Comparison of ENCODE assay signal across 8 mouse cellular contexts in genomic region chr17:87107623-87108221, GRCm38 (mm10). TPM values are rescaled to one million over a fixed set of nuclear protein-coding genes. Genes with fewer than 3 reads are reported as not detected.
DNase-seq lines count a peak whose midpoint lies in the region; ATAC-seq lines count a peak whose summit lies in the region.

Gene Socs5 (plus strand): TSS chr17:87107679.

- no peaks in the 10 kb centered on the region for H3K9me3 ChIP-seq in neural tube, embryonic 11.5 days (ENCODE audit: control insufficient read depth, low read length)
- H3K9me3 ChIP-seq in embryonic facial prominence, embryonic 14.5 days (ENCODE audit: control insufficient read depth, low read length), result no peaks in the 10 kb centered on the region
- no peaks in the 10 kb centered on the region for H3K9me3 ChIP-seq in heart, embryonic 14.5 days (ENCODE audit: control insufficient read depth, low read length)
- no peaks in the 10 kb centered on the region for H3K9me3 ChIP-seq in midbrain, embryonic 11.5 days (ENCODE audit: control insufficient read depth, low read length)

- peak; percentile 85 for ATAC-seq in neural tube, embryonic 11.5 days (ENCODE audit: insufficient read depth, low FRiP score, low TSS enrichment)
- peak; percentile 83 for ATAC-seq in embryonic facial prominence, embryonic 14.5 days (ENCODE audit: low read depth)
- ATAC-seq in heart, embryonic 14.5 days (ENCODE audit: insufficient number of reproducible peaks, insufficient read depth, low FRiP score, low read depth), result peak; percentile 73; the same call in 1 of the 2 replicates
- peak; percentile 87 for ATAC-seq in midbrain, embryonic 11.5 days (ENCODE audit: low FRiP score)

- peak within 1 kb of the TSS; percentile 88 for H3K27ac ChIP-seq in neural tube, embryonic 11.5 days (ENCODE audit: low read depth, low read length)
- H3K27ac ChIP-seq in embryonic facial prominence, embryonic 14.5 days (replicated peaks; ENCODE audit: low read depth, low read length), result peak within 1 kb of the TSS; percentile 85
- H3K27ac ChIP-seq in heart, embryonic 14.5 days (replicated peaks in 1 of 2; ENCODE audit: control insufficient read depth in 1 of 2, insufficient read depth in 1 of 2, low read depth in 2 of 2, low read length in 2 of 2), result peak within 1 kb of the TSS; percentile 78 to 90
- peak within 1 kb of the TSS; percentile 72 for H3K27ac ChIP-seq in midbrain, embryonic 11.5 days (ENCODE audit: low read depth, low read length)

- peak within 1 kb of the TSS; percentile 92 for H3K4me3 ChIP-seq in neural tube, embryonic 11.5 days (ENCODE audit: low read depth, low read length)
- peak within 1 kb of the TSS; percentile 75 for H3K4me3 ChIP-seq in embryonic facial prominence, embryonic 14.5 days (ENCODE audit: low read depth, low read length)
- H3K4me3 ChIP-seq in heart, embryonic 14.5 days (ENCODE audit: control insufficient read depth in 1 of 2, insufficient read depth in 1 of 2, low read depth in 1 of 2, low read length in 2 of 2), result peak within 1 kb of the TSS; percentile 86 to 97
- H3K4me3 ChIP-seq in midbrain, embryonic 11.5 days (ENCODE audit: low read depth, low read length), result peak within 1 kb of the TSS; percentile 85

- H3K4me2 ChIP-seq in neural tube, embryonic 11.5 days (ENCODE audit: low read depth), result peak within 1 kb of the TSS; percentile 84
- H3K4me2 ChIP-seq in embryonic facial prominence, embryonic 14.5 days (ENCODE audit: low read depth, low read length), result peak within 1 kb of the TSS; percentile 83
- H3K4me2 ChIP-seq in heart, embryonic 14.5 days (ENCODE audit: low read length), result peak within 1 kb of the TSS; percentile 74
- H3K4me2 ChIP-seq in midbrain, embryonic 11.5 days, result peak within 1 kb of the TSS; percentile 77

- no peaks in the 10 kb centered on the region for H3K36me3 ChIP-seq in neural tube, embryonic 11.5 days (ENCODE audit: control insufficient read depth, insufficient read depth, low read length)
- H3K36me3 ChIP-seq in embryonic facial prominence, embryonic 14.5 days (ENCODE audit: control insufficient read depth, insufficient read depth, low read length), result no peaks in the 10 kb centered on the region
- H3K36me3 ChIP-seq in heart, embryonic 14.5 days (ENCODE audit: control insufficient read depth, insufficient read depth, low read length), result no peaks in the 10 kb centered on the region
- H3K36me3 ChIP-seq in midbrain, embryonic 11.5 days (ENCODE audit: control insufficient read depth, insufficient read depth, low read length), result no peaks in the 10 kb centered on the region

- peaks cover 6% of the 10 kb centered on the region for H3K4me1 ChIP-seq in neural tube, embryonic 11.5 days (ENCODE audit: control insufficient read depth, insufficient read depth, low read length)
- peaks cover 20% of the 10 kb centered on the region for H3K4me1 ChIP-seq in embryonic facial prominence, embryonic 14.5 days (ENCODE audit: control insufficient read depth, insufficient read depth, low read length)
- peaks cover 3 to 23% of the 10 kb centered on the region in 2 experiments; a peak in 3 of 4 replicates for H3K4me1 ChIP-seq in heart, embryonic 14.5 days (ENCODE audit: control insufficient read depth in 2 of 2, insufficient read depth in 2 of 2, low read length in 2 of 2)
- H3K4me1 ChIP-seq in midbrain, embryonic 11.5 days (ENCODE audit: control insufficient read depth, insufficient read depth, low read length), result peaks cover 2% of the 10 kb centered on the region; the same call in 1 of the 2 replicates

- under 1% methylated on average over 57 of the region's 73 CpGs for WGBS in neural tube, embryonic 11.5 days
- 0% methylated on average over 28 of the region's 73 CpGs for WGBS in embryonic facial prominence, embryonic 14.5 days
- under 1% methylated on average over 61 of the region's 73 CpGs for WGBS in heart, embryonic 14.5 days
- WGBS in midbrain, embryonic 11.5 days, result under 1% methylated on average over 48 of the region's 73 CpGs

- H3K27me3 ChIP-seq in neural tube, embryonic 11.5 days (ENCODE audit: control insufficient read depth, insufficient read depth, low read length), result no peaks in the 10 kb centered on the region
- no peaks in the 10 kb centered on the region for H3K27me3 ChIP-seq in embryonic facial prominence, embryonic 14.5 days (replicated peaks; ENCODE audit: control insufficient read depth, insufficient read depth, low read length)
- no peaks in the 10 kb centered on the region for H3K27me3 ChIP-seq in heart, embryonic 14.5 days (ENCODE audit: control insufficient read depth, insufficient read depth, low read length)
- H3K27me3 ChIP-seq in midbrain, embryonic 11.5 days (ENCODE audit: control insufficient read depth, insufficient read depth, low read length), result no peaks in the 10 kb centered on the region

- no peak for DNase-seq in neural tube, embryonic 11.5 days (ENCODE audit: low spot score)
- no peak for DNase-seq in neural tube, embryonic 10.5 days (ENCODE audit: extremely low spot score, low spot score)
- peak; percentile 66 for DNase-seq in ZHBTc4 (ENCODE audit: low read depth, low spot score)
- DNase-seq in embryonic facial prominence, embryonic 14.5 days (ENCODE audit: low spot score), result peak; percentile 31
- peak; percentile 64 for DNase-seq in layer of hippocampus, postnatal 36 days
- peak; percentile 95 for DNase-seq in midbrain, embryonic 11.5 days (ENCODE audit: low spot score, missing footprints)
- no peak for DNase-seq in c-Kit-positive CD71-positive TER-119-positive erythroid progenitor cells, embryonic 14.5 days (ENCODE audit: low spot score)

- peak within 1 kb of the TSS; percentile 82 for H3K9ac ChIP-seq in neural tube, embryonic 11.5 days (ENCODE audit: low read length)
- H3K9ac ChIP-seq in embryonic facial prominence, embryonic 14.5 days (ENCODE audit: low read depth, low read length), result peak within 1 kb of the TSS; percentile 91
- H3K9ac ChIP-seq in heart, embryonic 14.5 days (ENCODE audit: low read length), result peak within 1 kb of the TSS; percentile 84
- peak within 1 kb of the TSS; percentile 80 for H3K9ac ChIP-seq in midbrain, embryonic 11.5 days (ENCODE audit: low read length)

RNA-seq across cellular contexts. Expression of gene Socs5, which starts in this region (rescaled TPM):
- polyA plus RNA-seq in neural tube, embryonic 11.5 days (2014; fragmentation: Nextera tagmentation; extraction: Ambion mirVana), result 15.4 and 16.8 TPM in 2 replicates
- 24.1 and 28.2 TPM in 2 replicates for polyA plus RNA-seq in embryonic facial prominence, embryonic 14.5 days (2014; fragmentation: Nextera tagmentation; extraction: Ambion mirVana)
- 14.4 and 15.6 TPM in 2 replicates for polyA plus RNA-seq in heart, embryonic 14.5 days (2014; fragmentation: Nextera tagmentation; extraction: Ambion mirVana)
- total RNA-seq in layer of hippocampus, postnatal 36 days (2021), result 100 to 1,000 TPM; 102 to 112 TPM
- 13.0 and 15.5 TPM in 2 replicates for polyA plus RNA-seq in midbrain, embryonic 11.5 days (2014; fragmentation: Nextera tagmentation; extraction: Ambion mirVana)

Comparison
In these comparisons a context has a peak if more than half of its experiments do, and no peak if none do; other contexts are left out.
1. DNase-seq: peak in ZHBTc4 (single experiment), embryonic facial prominence, embryonic 14.5 days (single experiment), layer of hippocampus, postnatal 36 days (2 of 2) and midbrain, embryonic 11.5 days (single experiment); none in neural tube, embryonic 11.5 days (single experiment), neural tube, embryonic 10.5 days (single experiment) and c-Kit-positive CD71-positive TER-119-positive erythroid progenitor cells, embryonic 14.5 days (single experiment).
2. Peak in every context shown above with its lines, with median percentiles within 50 percentile points of each other: ATAC-seq, H3K27ac ChIP-seq, H3K4me2 ChIP-seq, H3K4me3 ChIP-seq and H3K9ac ChIP-seq.